Mouse (Mus musculus) brain, embryonic 14.5 days (tissue): ENCODE data around the gene Ddx47. TPM values are rescaled to one million over a fixed set of nuclear protein-coding genes. Genes with fewer than 3 reads are reported as not detected.

Source experiments
- DNase-seq: peaks from one replicate; pipeline ENCODE4 v3.0.0-alpha.2; 2011; ENCODE audit warnings: low read depth
- CTCF ChIP-seq: fragments of 200-500 bp; IDR thresholded peaks from 2 replicates; pipeline ENCODE4 v1.5.1; 2012; ENCODE audit warnings: inconsistent platforms, mild to moderate bottlenecking, moderate library complexity, borderline replicate concordance; ENCODE audit not compliant: insufficient read depth, insufficient read length; ENCODE audit errors: extremely low read depth
- POLR2A ChIP-seq: fragments of 200-500 bp; IDR thresholded peaks from 2 replicates; pipeline ENCODE4 v1.6.1; 2012; ENCODE audit warnings: mild to moderate bottlenecking, inconsistent platforms, borderline replicate concordance; ENCODE audit not compliant: poor library complexity, insufficient read depth, insufficient read length, severe bottlenecking; ENCODE audit errors: extremely low read depth
- polyA plus RNA-seq: library from polyadenylated mRNA; depleted of rRNA; stranded (reverse); fragments of >200 nt; gene quantifications from 2 replicates; pipeline ENCODE4 v1.2.3, GENCODE M21; 2012

Ddx47 gene
- polyA plus RNA-seq, 1 experiment: 74.4 TPM

DNA sequence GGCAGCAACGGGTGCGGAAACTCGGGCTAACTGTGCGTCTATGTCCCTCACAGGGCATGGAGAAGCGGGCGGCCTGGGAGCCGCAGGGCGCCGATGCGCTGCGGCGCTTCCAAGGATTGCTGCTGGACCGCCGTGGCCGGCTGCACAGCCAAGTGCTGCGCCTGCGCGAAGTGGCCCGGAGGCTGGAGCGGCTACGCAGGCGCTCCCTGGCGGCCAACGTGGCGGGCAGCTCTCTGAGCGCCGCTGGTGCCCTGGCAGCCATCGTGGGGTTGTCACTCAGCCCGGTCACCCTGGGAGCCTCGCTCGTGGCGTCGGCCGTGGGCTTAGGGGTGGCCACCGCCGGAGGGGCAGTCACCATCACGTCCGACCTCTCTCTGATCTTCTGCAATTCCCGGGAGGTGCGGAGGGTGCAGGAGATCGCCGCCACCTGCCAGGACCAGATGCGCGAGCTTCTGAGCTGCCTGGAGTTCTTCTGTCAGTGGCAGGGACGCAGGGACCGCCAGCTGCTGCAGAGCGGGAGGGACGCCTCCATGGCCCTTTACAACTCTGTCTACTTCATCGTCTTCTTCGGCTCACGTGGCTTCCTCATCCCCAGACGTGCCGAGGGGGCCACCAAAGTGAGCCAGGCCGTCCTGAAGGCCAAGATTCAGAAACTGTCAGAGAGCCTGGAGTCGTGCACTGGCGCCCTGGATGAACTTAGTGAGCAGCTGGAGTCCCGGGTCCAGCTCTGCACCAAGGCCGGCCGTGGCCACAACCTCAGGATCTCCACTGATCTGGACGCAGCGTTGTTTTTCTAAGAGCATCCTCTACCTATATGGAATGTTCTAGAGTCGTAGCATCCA is 27.7 kb upstream of the Ddx47 start:
- peak; percentile 94 for DNase-seq
- TF ChIP-seq CTCF (peak; percentile 66), POLR2A (peak; percentile 50; the same call in 1 of the 2 replicates)

- DNase-seq: peak; percentile 63
- no peak for TF ChIP-seq POLR2A
- TF ChIP-seq CTCF: peak; percentile 48; the same call in 1 of the 2 replicates
These were observed 26.7 kb upstream of the Ddx47 start for GRCm38 (mm10) chr6:134984748-134985147.

DNA sequence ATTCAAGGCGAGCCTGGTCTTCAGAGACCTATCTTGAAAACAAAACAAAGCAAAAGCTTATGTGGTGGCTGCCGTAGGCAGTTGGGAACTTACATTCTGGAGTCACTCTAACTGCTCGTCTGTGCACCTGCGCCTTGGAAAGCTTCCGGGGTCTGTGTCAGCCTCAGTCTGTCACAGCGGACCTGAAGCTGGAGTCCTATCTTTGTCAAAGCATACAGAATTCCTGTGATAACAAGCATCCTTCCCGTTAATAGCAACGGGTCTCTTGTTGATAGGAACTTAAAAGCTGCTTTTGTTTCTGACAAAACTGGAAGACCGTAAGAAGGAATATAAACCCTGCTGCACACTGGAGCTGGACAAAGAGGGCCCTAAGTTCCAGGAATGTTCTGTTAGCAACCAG is 23.0 kb upstream of the Ddx47 start:
- no peak for DNase-seq
- TF ChIP-seq POLR2A (no peak), CTCF (no peak)

DNA sequence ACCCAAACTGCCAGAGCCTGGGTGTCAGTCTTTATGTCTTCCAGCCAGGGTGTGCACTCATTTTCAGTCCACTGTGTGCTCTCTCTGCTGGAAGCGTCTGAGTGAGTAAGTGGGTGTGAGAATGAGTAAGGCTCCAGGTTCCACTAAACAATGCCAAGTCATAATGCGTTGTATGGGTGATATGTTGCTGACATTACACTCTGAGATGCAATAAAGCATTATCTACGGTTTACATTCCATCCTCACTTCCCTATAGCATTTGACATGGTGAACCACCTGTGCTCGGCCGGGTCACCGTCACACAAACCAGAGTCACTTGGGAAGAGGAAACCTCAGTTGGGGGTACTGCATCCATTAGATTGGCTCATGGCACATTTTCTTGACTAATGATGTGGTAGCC is 20.7 kb upstream of the Ddx47 start:
- DNase-seq: no peak
- TF ChIP-seq POLR2A: no peak
- TF ChIP-seq CTCF: no peak

- TF ChIP-seq POLR2A (no peak), CTCF (no peak)
- DNase-seq: peak; percentile 64
These were observed 17.3 kb upstream of the Ddx47 start for GRCm38 (mm10) chr6:134994031-134994651.

DNA sequence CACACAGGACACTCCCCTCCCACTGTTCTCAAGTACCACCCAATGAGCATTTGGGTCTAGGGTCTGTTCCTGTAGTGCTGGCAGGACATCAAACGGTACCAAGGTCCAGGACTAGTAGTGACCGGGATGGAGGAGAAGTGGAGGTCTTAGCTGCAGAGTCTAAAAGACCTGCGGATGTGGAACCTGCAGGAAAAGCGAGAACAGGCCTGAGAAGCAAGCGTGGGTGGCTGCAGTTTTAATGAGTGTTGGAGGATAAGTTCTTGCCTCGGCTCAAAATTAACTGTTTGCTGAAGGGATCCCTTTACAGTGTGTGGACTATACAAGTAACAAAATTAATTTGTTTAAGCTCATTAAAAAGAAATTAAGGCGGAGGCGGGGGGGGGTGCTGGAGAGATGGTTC is 16.4 kb upstream of the Ddx47 start:
- DNase-seq: no peak
- TF ChIP-seq POLR2A (no peak), CTCF (no peak)

DNA sequence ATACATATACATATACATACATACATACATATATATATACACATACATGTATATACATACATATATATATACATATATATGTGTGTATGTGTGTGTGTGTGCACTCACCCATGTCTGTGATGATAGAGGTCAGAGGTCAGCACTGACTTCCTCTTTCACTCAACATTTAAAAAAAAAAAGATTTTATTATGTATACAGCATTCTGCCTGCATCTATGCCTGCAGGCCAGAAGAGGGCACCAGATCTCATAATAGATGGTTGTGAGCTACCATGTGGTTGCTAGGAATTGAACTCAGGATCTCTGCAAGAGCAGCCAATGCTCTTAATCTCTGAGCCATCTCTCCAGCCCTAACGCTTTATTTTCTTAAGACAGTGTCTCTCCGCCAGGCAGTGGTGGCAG is 14.5 kb upstream of the Ddx47 start:
- DNase-seq: no peak
- TF ChIP-seq POLR2A: no peak
- TF ChIP-seq CTCF: no peak

GRCm38 (mm10) chr6:134998076-134998475 is 13.3 kb upstream of the Ddx47 start:
- no peak for TF ChIP-seq POLR2A
- TF ChIP-seq CTCF: no peak
- no peak for DNase-seq

DNA sequence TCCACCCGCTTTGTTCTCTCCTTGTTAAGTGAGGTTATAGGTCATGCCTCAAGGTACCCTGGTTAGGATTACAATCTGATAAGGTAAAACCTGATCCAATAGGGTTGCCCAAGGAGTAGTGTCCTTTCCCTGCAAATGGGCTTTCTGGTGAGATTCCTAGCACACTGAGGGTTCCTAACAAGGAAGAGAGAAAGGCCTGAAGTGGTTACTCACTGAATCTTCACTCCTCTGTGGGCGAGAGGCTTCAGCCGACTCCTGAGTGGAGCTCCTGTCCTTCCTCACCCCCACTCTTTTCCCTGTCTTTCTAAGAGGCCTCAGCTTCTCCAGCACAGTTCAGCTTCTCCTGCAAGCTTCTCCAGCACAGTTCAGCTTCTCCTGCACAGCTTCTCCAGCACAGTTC is 12.6 kb upstream of the Ddx47 start:
- no peak for DNase-seq
- TF ChIP-seq CTCF (no peak), POLR2A (no peak)

- TF ChIP-seq CTCF (no peak), POLR2A (no peak)
- no peak for DNase-seq
These were observed 11.1 kb upstream of the Ddx47 start for GRCm38 (mm10) chr6:135000272-135000671.

DNA sequence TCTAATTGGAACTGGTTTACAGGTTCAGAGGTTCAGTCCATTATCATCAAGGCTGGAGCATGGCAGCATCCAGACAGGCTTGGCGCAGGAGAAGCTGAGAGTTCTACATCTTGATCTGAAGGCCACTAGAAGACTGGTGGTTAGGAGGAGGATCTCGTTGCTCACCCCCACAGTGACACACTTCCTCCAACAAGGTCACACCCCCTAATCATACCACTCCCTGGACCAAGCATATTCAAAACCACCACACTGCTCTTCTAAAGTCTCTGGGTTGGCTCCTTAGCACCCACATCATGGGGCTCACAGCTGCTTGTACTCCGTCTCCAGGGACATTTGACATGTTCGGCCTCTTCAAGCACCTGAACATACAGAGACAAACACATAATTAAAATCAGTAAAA is 9.4 kb upstream of the Ddx47 start:
- TF ChIP-seq POLR2A (no peak), CTCF (no peak)
- DNase-seq: no peak
